Mouse (Mus musculus) forebrain, embryonic 16.5 days (tissue): ENCODE results near the gene Sorbs1. TPM values are rescaled to one million over a fixed set of nuclear protein-coding genes. Genes with fewer than 3 reads are reported as not detected.

ENCODE experiments used
- ATAC-seq: fragments of 200-750 bp; cut with Nextera tagmentation; 2 replicates; pipeline ENCODE4 v1.8.0; 2017; ENCODE audit warnings: mild to moderate bottlenecking, moderate library complexity
- H3K27ac ChIP-seq: fragments of 300-500 bp; sonication (generic); 2 replicates; pipeline ENCODE4 v1.5.1; 2014; ENCODE audit warnings: low read length, control low read depth
- H3K27me3 ChIP-seq: fragments of 300-500 bp; sonication (generic); replicated peaks from 2 replicates; pipeline ENCODE4 v1.6.1; 2014; ENCODE audit warnings: low read length; ENCODE audit not compliant: control insufficient read depth, insufficient read depth
- H3K36me3 ChIP-seq: fragments of 300-500 bp; sonication (generic); 2 replicates; pipeline ENCODE4 v1.6.1; 2014; ENCODE audit not compliant: control insufficient read depth, insufficient read depth
- H3K4me1 ChIP-seq: fragments of 300-500 bp; sonication (generic); replicated peaks from 2 replicates; pipeline ENCODE4 v1.6.1; 2014; ENCODE audit warnings: low read length; ENCODE audit not compliant: control insufficient read depth, insufficient read depth
- H3K4me2 ChIP-seq: fragments of 300-500 bp; sonication (generic); 2 replicates; pipeline ENCODE4 v1.6.1; 2014; ENCODE audit warnings: mild to moderate bottlenecking, low read length, control low read depth
- H3K4me3 ChIP-seq: fragments of 300-500 bp; sonication (generic); replicated peaks from 2 replicates; pipeline ENCODE4 v1.5.1; 2014; ENCODE audit warnings: mild to moderate bottlenecking, low read length, control low read depth
- H3K9ac ChIP-seq: fragments of 300-500 bp; sonication (generic); replicated peaks from 2 replicates; pipeline ENCODE4 v1.6.1; 2014; ENCODE audit warnings: low read depth, low read length, control low read depth
- H3K9me3 ChIP-seq: fragments of 300-500 bp; sonication (generic); 2 replicates; pipeline ENCODE4 v1.6.1; 2016; ENCODE audit warnings: low read length; ENCODE audit not compliant: control insufficient read depth
- WGBS: fragments of 180-500 bp; shearing (Covaris S2); extraction: QIAGEN DNeasy Blood & Tissue Kit; methylation state at CpG from one replicate; pipeline ENCODE4 v1.1.7; 2014; 5-methylcytosine and 5-hydroxymethylcytosine counted together
- polyA plus RNA-seq: library from polyadenylated mRNA; unstranded; fragments of >200 nt; fragmentation: Nextera tagmentation; extraction: Ambion mirVana; gene quantifications from 2 replicates; pipeline ENCODE4 v1.2.1, GENCODE M21; 2015

Gene Sorbs1
- polyA plus RNA-seq, 1 experiment from 2014 or later, result 128 TPM

GRCm38 (mm10) chr19:40297078-40297797 lies 216.3 kb downstream of the Sorbs1 start:
- no peak overlapping the region for H3K27ac ChIP-seq
- no peak overlapping the region for H3K9ac ChIP-seq
- H3K4me2 ChIP-seq, result no peak overlapping the region
- H3K27me3 ChIP-seq, result no peaks in the 10 kb centered on the region
- H3K36me3 ChIP-seq, result no peaks in the 10 kb centered on the region; the same call in 1 of the 2 replicates
- 86% methylated on average over 7 of the region's 7 CpGs for WGBS
- no peak for ATAC-seq
- H3K4me3 ChIP-seq, result no peak overlapping the region
- H3K4me1 ChIP-seq, result no peaks in the 10 kb centered on the region
- no peaks in the 10 kb centered on the region for H3K9me3 ChIP-seq

GRCm38 (mm10) chr19:40294231-40294630 lies 219.3 kb downstream of the Sorbs1 start:
- Histone ChIP-seq H3K4me2 (no peak overlapping the region), H3K27ac (no peak overlapping the region), H3K27me3 (no peaks in the 10 kb centered on the region), H3K4me3 (no peak overlapping the region), H3K9me3 (no peaks in the 10 kb centered on the region), H3K4me1 (no peaks in the 10 kb centered on the region), H3K9ac (no peak overlapping the region), H3K36me3 (no peaks in the 10 kb centered on the region; the same call in 1 of the 2 replicates)
- no peak for ATAC-seq
- WGBS, result 48% methylated on average over 1 of the region's 1 CpGs

GRCm38 (mm10) chr19:40293791-40294190 lies 219.8 kb downstream of the Sorbs1 start:
- Histone ChIP-seq H3K9me3 (no peaks in the 10 kb centered on the region), H3K9ac (no peak overlapping the region), H3K27ac (no peak overlapping the region), H3K4me2 (no peak overlapping the region), H3K36me3 (no peaks in the 10 kb centered on the region), H3K4me1 (no peaks in the 10 kb centered on the region), H3K4me3 (no peak overlapping the region), H3K27me3 (no peaks in the 10 kb centered on the region)
- ATAC-seq, result no peak; the same call in 1 of the 2 replicates
- WGBS, result 89% methylated on average over 6 of the region's 6 CpGs

- H3K27me3 ChIP-seq, result no peaks in the 10 kb centered on the region
- ATAC-seq, result no peak
- H3K9me3 ChIP-seq, result no peaks in the 10 kb centered on the region
- no peak overlapping the region for H3K9ac ChIP-seq
- no peaks in the 10 kb centered on the region for H3K36me3 ChIP-seq
- no peak overlapping the region for H3K4me3 ChIP-seq
- H3K4me1 ChIP-seq, result no peaks in the 10 kb centered on the region
- H3K4me2 ChIP-seq, result no peak overlapping the region
- 91% methylated on average over 6 of the region's 6 CpGs for WGBS
- H3K27ac ChIP-seq, result no peak overlapping the region
Measured at GRCm38 (mm10) chr19:40290099-40290724, 223.4 kb downstream of the Sorbs1 start.

GRCm38 (mm10) chr19:40288415-40288814 lies 225.2 kb downstream of the Sorbs1 start:
- Histone ChIP-seq H3K4me3 (no peak overlapping the region), H3K9ac (no peak overlapping the region), H3K4me2 (no peak overlapping the region), H3K27ac (no peak overlapping the region), H3K4me1 (no peaks in the 10 kb centered on the region), H3K27me3 (no peaks in the 10 kb centered on the region), H3K36me3 (no peaks in the 10 kb centered on the region), H3K9me3 (no peaks in the 10 kb centered on the region)
- 92% methylated on average over 9 of the region's 9 CpGs for WGBS
- no peak for ATAC-seq

- H3K4me2 ChIP-seq, result no peak overlapping the region
- H3K27ac ChIP-seq, result no peak overlapping the region
- no peak overlapping the region for H3K9ac ChIP-seq
- ATAC-seq, result no peak
- H3K27me3 ChIP-seq, result no peaks in the 10 kb centered on the region
- H3K4me3 ChIP-seq, result no peak overlapping the region
- H3K4me1 ChIP-seq, result no peaks in the 10 kb centered on the region
- WGBS, result 97% methylated on average over 2 of the region's 2 CpGs
- peaks cover 4% of the 10 kb centered on the region; the same call in 1 of the 2 replicates for H3K9me3 ChIP-seq
- no peaks in the 10 kb centered on the region for H3K36me3 ChIP-seq
Measured at GRCm38 (mm10) chr19:40284704-40285103, 228.9 kb downstream of the Sorbs1 start.

- no peak for ATAC-seq
- H3K27me3 ChIP-seq, result no peaks in the 10 kb centered on the region
- no peak overlapping the region for H3K4me3 ChIP-seq
- 75% methylated on average over 2 of the region's 2 CpGs for WGBS
- H3K9me3 ChIP-seq, result peaks cover 4% of the 10 kb centered on the region; the same call in 1 of the 2 replicates
- no peak overlapping the region for H3K27ac ChIP-seq
- no peak overlapping the region for H3K9ac ChIP-seq
- no peak overlapping the region for H3K4me2 ChIP-seq
- H3K36me3 ChIP-seq, result no peaks in the 10 kb centered on the region
- no peaks in the 10 kb centered on the region for H3K4me1 ChIP-seq
Measured at GRCm38 (mm10) chr19:40283415-40283814, 230.2 kb downstream of the Sorbs1 start.

- 88% methylated on average over 8 of the region's 8 CpGs for WGBS
- ATAC-seq, result no peak
Measured at GRCm38 (mm10) chr19:40278372-40279023, 235.1 kb downstream of the Sorbs1 start.

GRCm38 (mm10) chr19:40277494-40277893 lies 236.1 kb downstream of the Sorbs1 start:
- 90% methylated on average over 8 of the region's 8 CpGs for WGBS

More at GRCm38 (mm10) chr19:40278372-40279023, 235.1 kb downstream of the Sorbs1 start:
- Histone ChIP-seq H3K4me1 (no peaks in the 10 kb centered on the region), H3K4me3 (no peak overlapping the region), H3K9ac (no peak overlapping the region), H3K36me3 (no peaks in the 10 kb centered on the region), H3K9me3 (peaks cover 4% of the 10 kb centered on the region; the same call in 1 of the 2 replicates), H3K27ac (no peak overlapping the region), H3K4me2 (no peak overlapping the region), H3K27me3 (no peaks in the 10 kb centered on the region)

More at GRCm38 (mm10) chr19:40277494-40277893, 236.1 kb downstream of the Sorbs1 start:
- Histone ChIP-seq H3K36me3 (no peaks in the 10 kb centered on the region), H3K9ac (no peak overlapping the region), H3K27me3 (peaks cover 3% of the 10 kb centered on the region; the same call in 1 of the 2 replicates), H3K4me3 (no peak overlapping the region), H3K4me2 (no peak overlapping the region), H3K27ac (no peak overlapping the region), H3K9me3 (peaks cover 4% of the 10 kb centered on the region; the same call in 1 of the 2 replicates), H3K4me1 (no peaks in the 10 kb centered on the region)
- no peak for ATAC-seq
